Mouse (Mus musculus) ZHBTc4 (cell line): ENCODE data around the gene Klf13.

Source experiments
- DNase-seq: peaks from one replicate; pipeline ENCODE4 v3.0.0-alpha.2; 2011; ENCODE audit warnings: low read depth, low spot score

Klf13 gene

GRCm38 (mm10) chr7:63908496-63909285 is 30.0 kb downstream of the Klf13 start:
- DNase-seq = peak; percentile 78

GRCm38 (mm10) chr7:63907778-63908495 is 30.8 kb downstream of the Klf13 start:
- no peak for DNase-seq

DNA sequence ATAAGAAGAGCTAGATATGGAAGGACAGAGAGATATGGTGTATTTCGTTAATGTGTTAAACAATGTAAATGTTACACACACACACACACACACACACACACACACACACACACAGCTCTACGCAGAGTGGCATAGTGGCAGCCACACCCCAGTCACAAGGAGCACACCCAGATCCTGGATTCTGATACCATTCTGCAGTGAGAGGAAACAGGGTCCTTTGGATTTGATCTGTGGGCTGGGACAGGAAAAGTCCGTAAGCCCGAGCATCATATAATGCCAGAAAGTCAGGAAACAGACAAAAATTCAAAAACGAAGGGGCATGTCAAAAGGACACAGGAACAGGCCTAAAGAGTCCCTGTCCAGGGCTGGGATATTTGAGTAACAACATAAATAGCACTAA is 33.1 kb downstream of the Klf13 start:
- DNase-seq = no peak

DNA sequence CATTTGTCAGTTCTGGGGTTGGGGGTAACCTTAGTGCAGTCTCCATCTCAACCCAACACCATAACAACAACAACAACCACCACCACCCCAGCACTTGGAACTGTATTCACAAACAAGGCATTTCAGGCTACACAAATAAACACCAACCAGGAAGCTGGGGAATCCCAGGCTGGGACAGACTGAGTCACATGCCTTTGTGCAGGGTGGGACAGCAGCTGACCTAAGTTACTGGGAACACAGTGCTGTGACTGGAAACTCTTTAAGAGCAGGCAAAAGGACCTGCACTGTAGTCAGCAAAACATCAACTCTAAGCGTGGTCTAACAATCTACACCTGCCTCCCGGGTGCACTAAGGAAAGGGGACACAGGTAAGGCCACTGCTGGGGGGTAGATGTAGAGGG is 33.5 kb downstream of the Klf13 start:
- no peak for DNase-seq

DNA sequence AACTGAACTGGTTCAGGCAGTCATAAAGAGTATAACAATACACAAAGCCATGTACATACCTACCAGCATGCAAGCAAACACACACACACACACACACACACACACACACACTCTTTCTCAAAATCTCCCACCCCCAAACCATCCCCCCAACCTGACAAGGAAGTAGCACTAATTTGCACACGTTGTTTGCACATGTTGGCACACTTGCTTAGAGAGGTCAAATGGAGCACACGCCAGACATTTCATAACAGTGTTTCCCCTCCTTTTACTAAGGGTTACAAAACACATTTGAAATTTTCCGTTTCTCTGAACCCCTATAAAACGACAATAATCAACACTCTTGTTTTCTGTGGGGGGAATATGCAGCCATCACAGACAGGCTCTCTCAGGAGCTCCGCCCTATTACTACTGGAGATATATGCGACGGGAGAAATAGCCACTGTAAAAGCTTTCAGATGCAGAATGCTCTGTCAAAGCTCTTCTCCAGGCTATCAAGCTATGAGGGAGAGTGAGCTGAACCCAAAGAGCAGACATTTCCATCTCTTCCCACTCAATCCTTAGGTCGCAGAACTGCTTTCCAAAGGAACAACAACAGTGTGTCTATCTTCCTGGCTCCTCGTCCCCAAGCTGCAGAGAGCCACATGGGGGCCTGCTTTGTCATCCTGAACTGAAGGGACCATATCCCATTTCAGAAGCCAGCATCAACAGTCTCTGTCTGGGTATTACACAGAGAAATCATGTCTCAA is 34.9 kb downstream of the Klf13 start:
- no peak for DNase-seq

GRCm38 (mm10) chr7:63902604-63903210 is 36.0 kb downstream of the Klf13 start:
- no peak for DNase-seq

- DNase-seq = no peak
Measured at GRCm38 (mm10) chr7:63901942-63902341, 36.8 kb downstream of the Klf13 start.

DNA sequence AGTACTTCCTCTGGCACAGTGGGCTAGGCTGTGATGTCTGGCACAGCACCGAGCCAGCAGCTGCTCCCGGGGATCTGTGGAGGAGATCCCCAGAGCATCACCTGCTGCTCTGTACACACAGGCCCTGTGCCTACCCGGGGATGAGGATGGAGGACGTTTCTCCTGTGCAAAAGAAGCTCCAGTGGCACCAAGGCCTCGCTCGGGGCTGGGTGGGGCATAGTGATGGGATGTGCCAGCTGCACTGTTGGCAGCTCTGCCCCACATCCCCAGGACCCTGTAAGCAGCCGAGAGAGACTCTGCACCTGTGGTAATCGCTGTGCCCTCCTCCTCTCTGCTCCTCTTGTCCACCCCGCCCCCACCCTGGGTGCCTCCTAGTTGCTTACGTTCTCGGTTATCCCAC is 37.4 kb downstream of the Klf13 start:
- no peak for DNase-seq

DNA sequence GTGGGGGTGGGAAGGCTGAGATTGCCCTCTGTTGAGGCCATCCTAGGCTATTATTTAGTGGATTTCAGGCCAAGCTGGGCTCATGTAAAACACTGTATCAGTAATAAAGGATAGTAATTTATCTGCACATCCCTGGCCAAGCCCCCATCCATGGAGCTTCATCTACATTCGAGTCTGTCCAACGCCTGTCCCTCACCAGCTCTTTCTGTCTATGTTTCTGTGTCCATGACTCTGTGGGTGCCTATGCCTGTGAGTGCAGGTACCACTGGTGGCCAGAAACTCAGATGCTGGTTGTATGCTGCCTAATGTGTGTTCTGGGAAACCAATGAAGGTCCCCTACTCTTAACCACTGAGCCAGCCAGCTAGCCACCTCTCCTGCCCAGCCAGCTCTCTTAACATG is 38.3 kb downstream of the Klf13 start:
- DNase-seq = no peak

GRCm38 (mm10) chr7:63899925-63900324 is 38.8 kb downstream of the Klf13 start:
- no peak for DNase-seq

DNA sequence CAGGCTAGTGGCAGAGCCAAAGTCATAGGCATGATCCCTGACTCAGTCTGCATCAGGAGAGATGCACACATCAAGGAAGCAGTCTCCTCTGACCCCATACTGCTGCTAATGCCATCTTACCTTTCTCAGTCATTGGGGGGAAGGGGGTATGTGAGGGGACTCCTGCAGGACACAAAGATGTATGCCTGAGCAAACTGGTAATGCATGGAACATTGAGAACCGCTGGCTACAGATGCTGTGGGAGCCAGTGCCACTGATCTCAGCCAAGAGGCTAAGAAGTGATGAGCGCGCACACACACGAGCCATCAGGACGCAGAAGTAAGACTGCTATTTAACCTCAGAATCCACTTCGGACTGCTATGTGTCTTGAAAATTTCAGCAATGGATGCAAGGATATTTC is 40.5 kb downstream of the Klf13 start:
- DNase-seq = no peak

DNA sequence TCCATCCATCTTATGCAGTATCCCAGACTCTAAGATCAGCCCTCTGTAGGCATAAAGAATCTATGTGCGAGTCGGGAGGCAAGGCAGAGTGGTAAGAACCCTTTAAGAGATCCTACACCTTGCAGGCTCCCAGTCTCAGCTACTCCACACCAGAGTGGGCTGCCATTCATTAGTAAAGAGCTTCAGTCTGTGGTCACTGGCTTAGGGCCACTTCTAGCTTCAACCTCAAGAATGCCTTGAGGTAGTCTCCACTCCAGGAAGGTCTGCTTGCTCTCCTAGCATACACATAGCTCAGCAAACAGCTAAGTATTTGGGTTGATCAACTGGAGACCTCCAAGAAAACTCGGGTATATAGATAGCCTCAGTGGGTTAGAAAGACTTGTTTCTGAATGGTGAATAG is 41.1 kb downstream of the Klf13 start:
- no peak for DNase-seq

- DNase-seq = peak; percentile 83
Measured at GRCm38 (mm10) chr7:63896968-63897468, 41.7 kb downstream of the Klf13 start.

- peak; percentile 28 for DNase-seq
Measured at GRCm38 (mm10) chr7:63896276-63896967, 42.3 kb downstream of the Klf13 start.

DNA sequence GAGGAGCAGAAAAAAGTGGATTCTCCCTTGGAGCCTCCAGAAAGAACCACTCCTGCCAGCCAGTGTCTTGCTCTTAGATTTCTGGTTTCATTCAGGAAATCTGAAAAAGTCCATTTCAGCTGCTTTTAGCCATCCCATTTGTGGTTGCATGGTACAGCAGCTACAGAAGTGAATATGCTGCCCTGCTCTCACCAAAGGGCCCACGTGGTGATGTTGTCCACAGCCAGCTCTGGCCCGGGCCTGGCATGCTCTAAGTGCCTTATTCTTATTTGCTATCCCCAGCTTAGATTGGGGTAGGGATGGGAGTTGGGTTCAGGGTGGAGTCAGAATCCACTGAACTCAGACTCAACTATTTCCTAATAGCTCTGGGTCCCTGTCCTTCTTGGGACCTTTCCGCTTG is 43.5 kb downstream of the Klf13 start:
- DNase-seq = no peak

DNA sequence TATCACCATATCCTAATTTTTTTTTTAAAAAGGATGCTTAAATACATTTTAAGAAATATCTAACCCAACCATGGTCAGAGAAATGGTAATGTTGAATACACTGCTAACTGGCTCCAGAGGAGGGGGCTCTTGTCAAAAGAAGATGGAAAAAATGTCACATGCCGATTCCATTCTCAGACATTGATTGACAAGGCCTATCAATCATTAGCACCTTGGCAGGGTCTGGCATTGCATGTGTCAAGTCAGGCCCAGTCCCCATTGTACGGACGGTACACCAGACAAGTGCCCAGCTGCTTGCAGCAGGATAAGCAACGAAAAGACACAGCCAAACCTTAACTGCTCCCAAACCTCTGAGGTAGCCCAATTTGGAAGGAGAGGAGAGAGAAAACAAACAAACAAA is 44.1 kb downstream of the Klf13 start:
- DNase-seq = no peak

GRCm38 (mm10) chr7:63893729-63894128 is 45.0 kb downstream of the Klf13 start:
- DNase-seq = no peak

DNA sequence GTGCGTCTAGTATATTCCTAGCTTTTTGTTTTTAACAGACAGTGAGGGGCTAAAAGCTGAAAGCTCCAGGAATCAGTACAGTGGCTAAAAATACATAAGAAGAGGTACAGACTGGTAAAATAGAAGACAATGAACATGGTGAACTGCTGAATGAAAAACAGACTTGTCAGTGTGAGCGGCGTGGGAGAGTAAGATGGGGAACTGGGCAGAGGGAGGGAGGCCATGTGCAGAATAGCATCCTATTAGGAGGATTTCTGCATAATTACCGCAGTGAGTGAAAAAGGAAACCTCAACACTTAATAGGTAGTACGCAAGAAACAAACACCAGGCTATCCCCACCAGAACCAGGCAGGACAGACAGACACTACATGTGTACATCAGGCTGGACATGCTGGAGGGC is 45.5 kb downstream of the Klf13 start:
- no peak for DNase-seq

- peak; percentile 39 for DNase-seq
Measured at GRCm38 (mm10) chr7:63891488-63892075, 47.1 kb downstream of the Klf13 start.

GRCm38 (mm10) chr7:63889116-63889975 is 49.4 kb downstream of the Klf13 start:
- DNase-seq = peak; percentile 96
